In the genomic region with DNA sequence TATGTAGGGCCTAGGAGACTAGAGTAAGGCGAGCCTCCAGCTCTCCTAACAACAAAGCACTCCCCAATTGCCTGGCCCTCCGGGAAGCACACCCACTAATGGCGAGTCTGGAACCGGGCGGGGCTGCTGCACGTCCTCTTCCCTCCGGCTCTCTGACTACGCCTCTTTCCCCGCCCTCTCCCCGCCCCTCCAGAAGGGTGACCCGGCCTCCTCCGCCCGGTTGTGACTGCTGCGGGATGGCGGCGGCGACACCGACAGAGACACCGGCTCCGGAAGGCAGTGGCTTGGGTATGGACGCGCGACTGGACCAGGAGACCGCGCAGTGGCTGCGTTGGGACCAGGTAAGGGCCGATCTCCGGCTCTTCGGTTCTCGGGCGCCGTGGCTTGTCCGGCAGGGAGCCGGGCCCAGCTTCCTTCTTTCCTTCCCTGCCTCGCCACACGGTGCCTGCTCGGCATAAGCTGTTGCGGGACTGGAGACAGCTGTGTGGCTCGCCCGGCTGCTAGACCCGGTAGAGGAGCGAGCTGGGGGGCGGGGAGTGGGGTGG, we compare ENCODE assay signal across 8 mouse cellular contexts. TPM values are rescaled to one million over a fixed set of nuclear protein-coding genes. Genes with fewer than 3 reads are reported as not detected.
A peak's percentile ranks its signal among the peaks of the same experiment; 100 is the strongest.
DNase-seq lines count a peak whose midpoint lies in the region; ATAC-seq and TF ChIP-seq lines count a peak whose summit lies in the region.

A gene (plus strand): TSS at position 203 of the 545 bp plus-strand sequence.

- peak within 1 kb of the TSS; percentile 4; the same call in 1 of the 2 replicates for H3K27ac ChIP-seq in brown adipose tissue, adult 24 weeks (replicated peaks; ENCODE audit: low read depth, low read length)
- peak within 1 kb of the TSS; percentile 77 for H3K27ac ChIP-seq in heart, embryonic 13.5 days (replicated peaks)
- H3K27ac ChIP-seq in liver, embryonic 11.5 days (ENCODE audit: low read depth, low read length): peak within 1 kb of the TSS; percentile 62

- H3K27me3 ChIP-seq in heart, embryonic 13.5 days (replicated peaks): no peaks in the 10 kb centered on the region
- no peaks in the 10 kb centered on the region for H3K27me3 ChIP-seq in liver, embryonic 11.5 days (replicated peaks; ENCODE audit: control insufficient read depth, insufficient read depth, low read length)
- no peaks in the 10 kb centered on the region for H3K27me3 ChIP-seq in myocyte (ENCODE audit: control insufficient read depth, insufficient read depth, insufficient read length)

- peaks cover 6% of the 10 kb centered on the region; the same call in 1 of the 2 replicates for H3K4me1 ChIP-seq in brown adipose tissue, adult 24 weeks (ENCODE audit: control insufficient read depth, insufficient read depth, insufficient read length, low read length)
- peaks cover 23% of the 10 kb centered on the region for H3K4me1 ChIP-seq in heart, embryonic 13.5 days
- peaks cover 18% of the 10 kb centered on the region for H3K4me1 ChIP-seq in liver, embryonic 11.5 days (replicated peaks; ENCODE audit: control insufficient read depth, insufficient read depth, low read length)

- TF ChIP-seq POLR2A in myocyte (IDR thresholded peaks at IDR 0.05; ENCODE audit: insufficient read length, low read depth): peak; percentile 96

- peak within 1 kb of the TSS; percentile 91 for H3K9ac ChIP-seq in heart, embryonic 13.5 days
- peak within 1 kb of the TSS; percentile 89 for H3K9ac ChIP-seq in liver, embryonic 11.5 days (ENCODE audit: low read depth, low read length)

- H3K4me2 ChIP-seq in heart, embryonic 13.5 days: peak within 1 kb of the TSS; percentile 78
- H3K4me2 ChIP-seq in liver, embryonic 11.5 days: peak within 1 kb of the TSS; percentile 91
- H3K4me2 ChIP-seq in myocyte (ENCODE audit: low read depth): peak within 1 kb of the TSS; percentile 76

- H3K4me3 ChIP-seq in brown adipose tissue, adult 24 weeks (ENCODE audit: insufficient read depth, low read depth, low read length): peak within 1 kb of the TSS; percentile 71
- peak within 1 kb of the TSS; percentile 71 for H3K4me3 ChIP-seq in heart, embryonic 13.5 days
- H3K4me3 ChIP-seq in liver, embryonic 11.5 days (ENCODE audit: low read depth, low read length): peak within 1 kb of the TSS; percentile 86
- H3K4me3 ChIP-seq in myocyte: peak within 1 kb of the TSS; percentile 81

- H3K9me3 ChIP-seq in heart, embryonic 13.5 days: no peaks in the 10 kb centered on the region
- H3K9me3 ChIP-seq in liver, embryonic 11.5 days (ENCODE audit: control insufficient read depth, low read length): no peaks in the 10 kb centered on the region

- H3ac ChIP-seq in myocyte (ENCODE audit: control insufficient read depth, insufficient read length): peak within 1 kb of the TSS; percentile 34

- peak; percentile 96 for ATAC-seq in CD4-positive, CD25-positive, alpha-beta regulatory T cell, adult 4 months
- ATAC-seq in erythroid progenitor cell, adult 5-6 weeks (replicated peaks; ENCODE audit: low FRiP score, poor library complexity, severe bottlenecking): peak; percentile 98
- ATAC-seq in heart, embryonic 13.5 days (ENCODE audit: extremely low read depth, insufficient number of reproducible peaks, low FRiP score, low TSS enrichment): peak; percentile 71
- ATAC-seq in liver, embryonic 11.5 days (replicated peaks; ENCODE audit: low FRiP score): peak; percentile 93

- peaks cover 14% of the 10 kb centered on the region for H3K36me3 ChIP-seq in heart, embryonic 13.5 days
- no peaks in the 10 kb centered on the region for H3K36me3 ChIP-seq in liver, embryonic 11.5 days (ENCODE audit: control insufficient read depth, insufficient read depth, low read length)
- no peaks in the 10 kb centered on the region for H3K36me3 ChIP-seq in myocyte (ENCODE audit: control insufficient read depth, insufficient read depth)

- peak; percentile 94 for DNase-seq in kidney, postnatal 10 days
- DNase-seq in liver, embryonic 11.5 days (ENCODE audit: low spot score): peak; percentile 93
- DNase-seq in spleen, postnatal 4 days (ENCODE audit: low spot score in 2 of 2): peak; percentile 83 to 91

- WGBS in heart, embryonic 13.5 days: 2% methylated on average over 43 of the region's 43 CpGs
- WGBS in liver, embryonic 11.5 days: under 1% methylated on average over 43 of the region's 43 CpGs

- peaks cover 33% of the 10 kb centered on the region for H3K79me2 ChIP-seq in myocyte (ENCODE audit: control insufficient read depth, insufficient read depth)

TF ChIP-seq in myocyte, 11 proteins besides CTCF, POLR2A, EP300 and RAD21:
- peak; percentile 82 for TF ChIP-seq POLR2AphosphoS2 (IDR thresholded peaks at IDR 0.05; ENCODE audit: insufficient read length, low read depth)
- no peak for TF ChIP-seq TCF12 (IDR thresholded peaks at IDR 0.05; ENCODE audit: insufficient read depth, poor library complexity, severe bottlenecking)
- peak in 1 of 3 experiments; percentile 45 for TF ChIP-seq MYOG (IDR thresholded peaks at IDR 0.05; ENCODE audit: control insufficient read depth in 1 of 3, insufficient read depth in 1 of 3, insufficient read length in 2 of 3, low read depth in 2 of 3)
- TF ChIP-seq MYOD1 (IDR thresholded peaks at IDR 0.05; ENCODE audit: control insufficient read depth in 1 of 3, insufficient read length in 2 of 3, low read depth in 2 of 3): peak in 1 of 3 experiments; percentile 1

RNA-seq across cellular contexts. Expression of the gene that starts here (rescaled TPM):
- 10 to 100 TPM; 20.3 to 25.4 TPM for polyA plus RNA-seq in CD4-positive, CD25-positive, alpha-beta regulatory T cell, adult 4 months (2017; shearing (Covaris generic))
- 4.8 and 6.3 TPM in 2 replicates for polyA plus RNA-seq in brown adipose tissue, adult 24 weeks (2012; ENCODE audit: insufficient read depth, insufficient read length, missing spikeins)
- 3.6 and 13.4 TPM in 2 replicates for total RNA-seq in erythroid progenitor cell, adult 5-6 weeks (2015; ENCODE audit: low replicate concordance)
- total RNA-seq in erythroid progenitor cell, adult 5-6 weeks (2017; ENCODE audit: low replicate concordance): 12.3 and 23.6 TPM in 2 replicates
- 17.7 and 18.1 TPM in 2 replicates for polyA plus RNA-seq in heart, embryonic 13.5 days (2015; fragmentation: Nextera tagmentation; extraction: Ambion mirVana)
- polyA plus RNA-seq in liver, embryonic 11.5 days (2014; fragmentation: Nextera tagmentation; extraction: Ambion mirVana): 54.4 and 60.3 TPM in 2 replicates
- 13.0 TPM for polyA plus RNA-seq in myocyte (2012; fragmentation: generic; extraction: Trizol)

Comparison
In these comparisons a context has a peak if more than half of its experiments do, and no peak if none do; other contexts are left out.
1. Peak in every context shown above with its lines: DNase-seq, ATAC-seq, H3K4me3 ChIP-seq and H3K27ac ChIP-seq.
2. H3K27ac ChIP-seq: peak in every context shown above with its lines; median percentile 77 in heart, embryonic 13.5 days; 62 in liver, embryonic 11.5 days; 4 in brown adipose tissue, adult 24 weeks.